Mouse (Mus musculus): ENCODE results near the gene Rnf169. TPM values are rescaled to one million over a fixed set of nuclear protein-coding genes. Genes with fewer than 3 reads are reported as not detected.
"Not testable (repeated sequence)": the region's sequence is repeated elsewhere in the genome, so short reads cannot be mapped to it uniquely, and the experiment has no call there.

Gene Rnf169
- total and polyA plus RNA-seq, 2 experiments from 2014 or later: 4.3 to 23.6 TPM

- Histone ChIP-seq H3K4me3 (ENCODE audit: low read depth, low read length) (no peak overlapping the region), H3K9me3 (ENCODE audit: low read length) (no peaks in the 10 kb centered on the region), H3K4me1 (ENCODE audit: insufficient read depth) (no peaks in the 10 kb centered on the region), H3K9ac (no peak overlapping the region), H3K4me2 (ENCODE audit: low read depth) (no peak overlapping the region), H3K27ac (ENCODE audit: low read depth, low read length) (no peak overlapping the region), H3K36me3 (ENCODE audit: insufficient read depth) (peaks cover 35% of the 10 kb centered on the region), H3K27me3 (ENCODE audit: insufficient read depth, low read length) (no peaks in the 10 kb centered on the region)
- no peak for TF ChIP-seq CTCF (IDR thresholded peaks at IDR 0.05; ENCODE audit: low read depth)
- ATAC-seq (no peak), DNase-seq (no peak)
- WGBS: 89% methylated on average over 4 of the region's 4 CpGs
Observed at GRCm38 (mm10) chr7:99946356-99946755, 33.9 kb downstream of the Rnf169 start.

DNA sequence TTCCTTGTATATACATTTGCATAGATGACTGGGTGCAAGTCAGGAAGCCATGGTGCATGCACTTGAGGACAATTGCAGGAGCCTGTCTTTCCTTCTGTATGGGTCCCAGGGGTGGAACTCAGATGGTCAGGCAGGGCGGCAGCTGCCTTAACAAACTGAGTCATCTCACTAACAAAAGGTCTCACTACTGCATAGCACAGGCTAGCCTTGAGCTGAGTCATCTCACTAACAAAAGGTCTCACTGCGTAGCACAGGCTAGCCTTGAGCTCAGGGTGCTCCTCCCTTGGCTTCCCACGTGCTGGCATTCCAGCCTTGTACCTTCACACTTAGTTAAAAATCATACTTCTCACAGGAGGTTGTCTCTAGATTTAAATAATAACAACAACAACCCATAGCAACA lies 34.3 kb downstream of the Rnf169 start:
- no peak overlapping the region for H3K4me2 ChIP-seq (ENCODE audit: low read depth)
- ATAC-seq: no peak
- H3K27me3 ChIP-seq (ENCODE audit: insufficient read depth, low read length): no peaks in the 10 kb centered on the region
- WGBS: 98% methylated on average over 3 of the region's 3 CpGs
- H3K9me3 ChIP-seq (ENCODE audit: low read length): no peaks in the 10 kb centered on the region
- H3K9ac ChIP-seq: no peak overlapping the region
- H3K4me1 ChIP-seq (ENCODE audit: insufficient read depth): no peaks in the 10 kb centered on the region
- TF ChIP-seq CTCF (IDR thresholded peaks at IDR 0.05; ENCODE audit: low read depth): no peak
- no peak for DNase-seq
- peaks cover 35% of the 10 kb centered on the region for H3K36me3 ChIP-seq (ENCODE audit: insufficient read depth)
- no peak overlapping the region for H3K4me3 ChIP-seq (ENCODE audit: low read depth, low read length)
- H3K27ac ChIP-seq (ENCODE audit: low read depth, low read length): no peak overlapping the region

DNA sequence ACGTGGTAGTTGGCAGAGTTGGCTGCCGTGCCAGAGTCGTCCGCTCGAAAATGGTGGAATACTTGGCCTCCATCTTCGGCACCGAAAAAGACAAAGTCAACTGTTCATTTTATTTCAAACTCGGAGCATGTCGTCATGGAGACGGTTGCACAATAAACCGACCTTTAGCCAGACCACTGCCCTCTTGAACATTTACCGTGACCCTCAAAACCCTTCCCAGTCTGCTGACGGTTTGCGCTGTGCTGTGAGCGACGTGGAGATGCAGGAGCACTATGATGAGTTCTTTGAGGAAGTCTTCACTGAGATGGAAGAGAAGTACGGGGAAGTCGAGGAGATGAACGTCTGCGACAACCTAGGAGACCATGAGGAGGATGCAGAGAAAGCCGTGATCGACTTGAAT lies 35.2 kb downstream of the Rnf169 start:
- H3K27ac ChIP-seq (ENCODE audit: low read depth, low read length); H3K27me3 ChIP-seq (ENCODE audit: insufficient read depth, low read length); DNase-seq; H3K4me2 ChIP-seq (ENCODE audit: low read depth); H3K4me3 ChIP-seq (ENCODE audit: low read depth, low read length); H3K9me3 ChIP-seq (ENCODE audit: low read length); ATAC-seq; H3K9ac ChIP-seq; H3K4me1 ChIP-seq (ENCODE audit: insufficient read depth): not testable (repeated sequence)
- H3K36me3 ChIP-seq (ENCODE audit: insufficient read depth): peaks cover 40% of the 10 kb centered on the region
- WGBS: 97% methylated on average over 22 of the region's 22 CpGs

GRCm38 (mm10) chr7:99944520-99944919 lies 35.7 kb downstream of the Rnf169 start:
- Histone ChIP-seq H3K27ac (ENCODE audit: low read depth, low read length) (no peak overlapping the region), H3K9ac (no peak overlapping the region), H3K36me3 (ENCODE audit: insufficient read depth) (peaks cover 40% of the 10 kb centered on the region), H3K9me3 (ENCODE audit: low read length) (no peaks in the 10 kb centered on the region), H3K27me3 (ENCODE audit: insufficient read depth, low read length) (no peaks in the 10 kb centered on the region), H3K4me3 (ENCODE audit: low read depth, low read length) (no peak overlapping the region), H3K4me1 (ENCODE audit: insufficient read depth) (no peaks in the 10 kb centered on the region), H3K4me2 (ENCODE audit: low read depth) (no peak overlapping the region)
- 97% methylated on average over 3 of the region's 3 CpGs for WGBS
- ATAC-seq (no peak), DNase-seq (no peak)
- no peak for TF ChIP-seq CTCF (IDR thresholded peaks at IDR 0.05; ENCODE audit: low read depth)

- Histone ChIP-seq H3K4me3 (ENCODE audit: low read depth, low read length) (no peak overlapping the region), H3K4me2 (ENCODE audit: low read depth) (no peak overlapping the region), H3K27ac (ENCODE audit: low read depth, low read length) (no peak overlapping the region), H3K9me3 (ENCODE audit: low read length) (no peaks in the 10 kb centered on the region), H3K9ac (no peak overlapping the region), H3K27me3 (ENCODE audit: insufficient read depth, low read length) (no peaks in the 10 kb centered on the region), H3K36me3 (ENCODE audit: insufficient read depth) (peaks cover 34% of the 10 kb centered on the region), H3K4me1 (ENCODE audit: insufficient read depth) (no peaks in the 10 kb centered on the region)
- 100% methylated on average over 1 of the region's 1 CpGs for WGBS
- TF ChIP-seq CTCF (IDR thresholded peaks at IDR 0.05; ENCODE audit: low read depth): no peak
- ATAC-seq (no peak), DNase-seq (no peak)
Observed at GRCm38 (mm10) chr7:99940669-99941068, 39.6 kb downstream of the Rnf169 start.

DNA sequence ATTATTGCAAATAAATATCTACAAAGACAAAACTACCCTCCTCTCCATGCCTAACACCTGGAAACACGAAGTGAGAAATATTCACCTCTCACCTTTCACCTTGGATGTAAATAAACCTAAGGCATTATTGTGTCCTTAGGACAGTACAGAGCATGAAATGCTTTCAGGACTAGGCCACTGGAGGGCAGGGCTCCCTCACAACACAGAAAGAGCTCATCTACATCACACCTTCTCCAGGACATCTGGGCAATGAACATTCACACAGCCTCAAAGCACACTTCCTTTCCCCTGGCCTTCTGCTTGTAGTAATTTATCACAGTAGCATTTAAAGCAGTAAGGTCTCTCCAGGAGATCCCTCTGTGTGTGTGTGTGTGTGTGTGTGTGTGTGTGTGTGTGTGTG lies 44.5 kb downstream of the Rnf169 start:
- no peak overlapping the region for H3K4me2 ChIP-seq (ENCODE audit: low read depth)
- no peak overlapping the region for H3K27ac ChIP-seq (ENCODE audit: low read depth, low read length)
- H3K9me3 ChIP-seq (ENCODE audit: low read length): no peaks in the 10 kb centered on the region
- ATAC-seq (no peak), DNase-seq (no peak)
- peak; percentile 58 for TF ChIP-seq CTCF (IDR thresholded peaks at IDR 0.05; ENCODE audit: low read depth)
- no peak overlapping the region for H3K4me3 ChIP-seq (ENCODE audit: low read depth, low read length)
- H3K27me3 ChIP-seq (ENCODE audit: insufficient read depth, low read length): no peaks in the 10 kb centered on the region
- H3K9ac ChIP-seq: no peak overlapping the region
- WGBS: 91% methylated on average over 1 of the region's 1 CpGs
- H3K4me1 ChIP-seq (ENCODE audit: insufficient read depth): no peaks in the 10 kb centered on the region
- peaks cover 16% of the 10 kb centered on the region for H3K36me3 ChIP-seq (ENCODE audit: insufficient read depth)

GRCm38 (mm10) chr7:99926916-99927714 lies 53.1 kb downstream of the Rnf169 start:
- no peak overlapping the region for H3K4me2 ChIP-seq (ENCODE audit: low read depth)
- peak; percentile 76 for TF ChIP-seq CTCF (IDR thresholded peaks at IDR 0.05; ENCODE audit: low read depth)
- H3K9ac ChIP-seq: no peak overlapping the region
- H3K27me3 ChIP-seq (ENCODE audit: insufficient read depth, low read length): no peaks in the 10 kb centered on the region
- H3K27ac ChIP-seq (ENCODE audit: low read depth, low read length): no peak overlapping the region
- H3K9me3 ChIP-seq (ENCODE audit: low read length): no peaks in the 10 kb centered on the region
- peak; percentile 73 for DNase-seq
- H3K4me1 ChIP-seq (ENCODE audit: insufficient read depth): no peaks in the 10 kb centered on the region
- H3K4me3 ChIP-seq (ENCODE audit: low read depth, low read length): no peak overlapping the region
- ATAC-seq: peak; percentile 59; the same call in 1 of the 2 replicates
- WGBS: 79% methylated on average over 10 of the region's 10 CpGs
- H3K36me3 ChIP-seq (ENCODE audit: insufficient read depth): peaks cover 37% of the 10 kb centered on the region

All from forebrain, postnatal 0 days (tissue).